Mouse (Mus musculus) A20 (cell line): ENCODE measurements at regions not wholly inside any gene's neighbourhood (a gene's known extent, or its start where the extent isn't known, plus 50 kb on each side); places are given as distances from the start of the nearest gene placed in this dataset.

Experiments
- DNase-seq: peaks from one replicate; pipeline ENCODE4 v3.0.0-alpha.2; 2011; ENCODE audit warnings: low read depth, low spot score

DNA sequence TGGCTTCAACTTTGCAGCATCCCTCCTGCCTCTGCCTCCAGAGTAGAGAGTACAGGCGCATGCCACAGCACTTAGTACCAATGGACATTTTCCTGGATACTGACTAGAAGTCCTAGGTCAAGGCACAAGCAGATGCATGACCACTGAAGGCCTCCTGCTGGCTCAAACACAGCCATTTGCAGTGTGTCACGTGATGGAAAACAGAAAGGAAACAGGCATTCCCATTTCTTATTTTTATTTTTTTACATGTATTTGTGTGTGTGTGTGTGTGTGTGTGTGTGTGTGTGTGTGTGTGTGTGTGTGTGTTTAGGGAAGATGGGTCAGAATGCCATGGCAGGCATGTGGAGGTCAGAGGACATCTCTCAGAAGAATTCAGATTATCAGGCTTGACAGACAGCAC lies 65.6 kb downstream of the Thap12 start:
- DNase-seq = no peak

DNA sequence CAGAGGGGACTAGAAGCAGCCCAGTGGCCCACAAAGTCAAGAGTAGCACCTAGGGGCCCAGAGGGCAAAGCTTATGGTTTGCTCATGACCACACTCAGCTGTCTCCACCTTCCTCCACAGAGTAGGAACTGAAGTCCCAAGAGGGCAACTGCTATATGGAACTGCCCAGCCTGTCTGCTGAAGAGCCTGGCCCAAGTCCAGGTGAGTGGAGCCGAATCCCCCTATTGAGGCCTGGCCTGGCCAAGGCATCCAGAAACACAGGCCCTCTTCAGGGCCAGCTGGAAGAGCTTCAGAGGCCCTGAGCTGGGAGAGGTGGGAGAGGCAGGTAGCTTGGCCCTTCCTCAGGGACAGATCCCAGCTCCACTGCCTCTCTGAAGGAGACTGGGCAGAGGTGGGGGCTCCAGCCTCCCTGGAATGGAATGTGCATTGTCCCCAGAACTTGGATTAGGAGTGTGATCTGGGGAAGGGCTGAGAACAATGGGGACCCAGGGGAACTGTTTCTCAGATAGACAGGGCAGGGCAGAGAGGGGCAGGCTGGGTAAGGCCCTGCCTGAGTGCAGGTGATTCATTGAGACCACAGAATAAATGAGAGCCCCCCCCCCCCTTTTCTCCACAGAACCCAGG lies 65.7 kb upstream of the Wnt11 start:
- DNase-seq = no peak

- no peak for DNase-seq
These were observed 64.5 kb upstream of the Wnt11 start for GRCm38 (mm10) chr7:98770257-98770890.

DNA sequence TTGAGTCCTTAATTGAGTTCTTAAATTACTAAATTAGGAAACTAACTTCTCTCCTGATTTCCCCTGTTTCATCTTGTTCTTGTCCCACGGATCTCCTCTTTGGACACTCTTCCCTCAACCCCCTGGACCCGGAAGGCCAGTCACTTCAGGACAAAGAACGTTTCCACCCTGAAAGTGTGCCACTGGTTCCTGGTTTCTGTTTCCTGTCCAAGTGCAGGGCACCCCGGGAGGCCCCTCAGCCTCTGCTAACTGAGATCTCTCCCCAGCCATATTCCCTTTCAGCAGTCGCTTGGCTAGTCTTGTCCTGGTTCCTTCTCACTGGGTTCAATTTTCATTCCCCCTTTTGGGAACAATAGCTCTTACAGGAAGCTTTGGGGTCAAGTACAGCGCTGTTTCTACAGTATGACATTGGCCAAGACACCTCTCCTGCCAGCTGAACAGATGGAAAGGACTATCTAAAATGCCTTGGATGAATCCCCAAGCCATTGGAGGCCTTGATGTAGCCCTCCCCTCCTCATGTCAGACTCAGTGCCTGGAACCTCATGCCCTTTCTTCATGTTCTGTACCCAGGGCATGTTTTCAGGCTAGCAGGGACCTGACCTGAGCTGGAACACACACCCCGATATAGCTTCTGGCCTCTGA lies 63.7 kb upstream of the Wnt11 start:
- DNase-seq = no peak

GRCm38 (mm10) chr7:98774597-98774996 lies 60.3 kb upstream of the Wnt11 start:
- peak; percentile 35 for DNase-seq

- no peak for DNase-seq
These were observed 59.9 kb upstream of the Wnt11 start for GRCm38 (mm10) chr7:98775031-98775430.

DNA sequence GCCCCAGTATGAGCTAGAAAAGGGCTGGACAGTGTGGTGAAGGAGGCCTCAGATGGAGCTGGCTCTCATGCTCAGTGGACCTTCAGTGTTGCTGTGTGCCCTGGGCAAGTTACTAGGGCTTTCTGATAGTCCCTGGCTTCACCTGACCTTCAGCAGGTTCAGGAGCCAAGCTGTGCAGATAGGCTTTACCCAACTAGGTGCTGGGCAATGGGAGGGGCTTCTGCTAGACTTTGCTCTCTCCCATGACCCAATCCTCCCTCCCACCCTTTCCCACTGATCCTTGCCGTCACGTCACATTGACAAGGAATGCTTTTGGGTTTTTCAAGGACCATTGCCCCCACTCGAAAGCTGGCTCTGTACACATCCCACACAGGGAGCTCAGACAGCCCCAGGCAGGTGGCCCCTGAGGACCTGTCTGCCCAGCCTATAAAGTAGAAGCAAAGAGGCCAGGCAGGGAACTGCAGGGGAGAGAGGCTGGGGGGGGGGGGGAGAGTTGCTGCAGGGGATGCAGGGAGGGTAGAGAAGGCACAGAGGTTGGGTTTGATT lies 57.5 kb upstream of the Wnt11 start:
- no peak for DNase-seq

DNA sequence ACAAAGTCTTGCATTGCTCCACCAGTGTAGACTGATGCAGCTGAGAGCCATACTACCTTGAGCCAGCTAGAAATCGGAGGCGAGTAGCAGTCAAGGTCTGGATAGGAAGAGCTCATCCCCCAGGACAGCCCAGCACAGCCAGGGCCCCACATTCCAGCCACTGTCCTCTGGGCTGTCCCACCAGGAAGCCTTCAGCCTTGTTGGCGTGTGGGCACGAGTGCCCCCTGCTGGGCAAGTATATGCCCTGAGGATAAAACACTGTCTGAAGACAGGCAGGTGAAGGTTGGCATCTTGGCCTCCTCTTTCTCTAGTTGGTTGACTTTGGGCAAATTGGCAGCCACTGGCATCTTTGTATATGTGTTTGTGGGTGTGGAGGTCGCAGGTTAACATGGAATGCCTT lies 56.0 kb upstream of the Wnt11 start:
- peak; percentile 64 for DNase-seq

DNA sequence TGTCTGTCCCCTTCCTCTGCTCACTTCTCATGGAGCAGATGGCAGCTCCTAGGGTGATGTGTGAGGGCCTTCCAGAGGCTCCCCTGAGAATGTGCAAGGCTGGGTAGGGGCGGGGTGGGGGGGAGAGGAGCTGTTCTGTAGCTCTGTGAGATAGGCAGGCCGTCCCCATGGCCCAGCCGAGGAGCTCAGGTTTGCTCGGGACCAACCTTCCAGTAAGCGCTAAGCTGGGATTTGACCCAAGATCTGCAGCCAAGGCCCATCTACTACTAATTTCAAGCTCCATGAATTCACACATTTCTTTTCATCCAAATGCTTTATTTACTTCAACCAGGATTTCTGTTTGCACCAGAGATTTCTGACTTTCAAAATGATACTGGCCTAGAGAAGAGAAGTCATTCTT lies 51.4 kb upstream of the Wnt11 start:
- DNase-seq = no peak

DNA sequence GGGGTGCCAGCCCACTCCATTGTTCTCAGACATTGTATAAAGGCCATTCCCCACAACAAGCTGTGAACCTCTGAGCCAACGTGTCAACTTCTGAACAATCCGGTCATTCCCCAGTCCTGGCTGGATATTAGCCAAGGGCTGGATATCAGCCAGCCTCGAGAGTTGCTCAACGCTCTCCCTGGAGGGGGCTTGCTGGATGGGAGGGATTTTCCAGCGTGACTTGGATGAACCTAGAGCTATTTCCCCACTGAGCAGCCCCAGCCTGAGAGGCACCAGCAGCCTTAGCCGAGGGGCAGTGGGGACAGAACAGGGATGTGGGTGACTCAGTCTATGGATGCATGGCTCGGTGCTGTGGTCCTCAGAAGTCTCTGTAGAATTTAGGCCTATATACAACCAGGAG lies 51.0 kb upstream of the Wnt11 start:
- no peak for DNase-seq

DNA sequence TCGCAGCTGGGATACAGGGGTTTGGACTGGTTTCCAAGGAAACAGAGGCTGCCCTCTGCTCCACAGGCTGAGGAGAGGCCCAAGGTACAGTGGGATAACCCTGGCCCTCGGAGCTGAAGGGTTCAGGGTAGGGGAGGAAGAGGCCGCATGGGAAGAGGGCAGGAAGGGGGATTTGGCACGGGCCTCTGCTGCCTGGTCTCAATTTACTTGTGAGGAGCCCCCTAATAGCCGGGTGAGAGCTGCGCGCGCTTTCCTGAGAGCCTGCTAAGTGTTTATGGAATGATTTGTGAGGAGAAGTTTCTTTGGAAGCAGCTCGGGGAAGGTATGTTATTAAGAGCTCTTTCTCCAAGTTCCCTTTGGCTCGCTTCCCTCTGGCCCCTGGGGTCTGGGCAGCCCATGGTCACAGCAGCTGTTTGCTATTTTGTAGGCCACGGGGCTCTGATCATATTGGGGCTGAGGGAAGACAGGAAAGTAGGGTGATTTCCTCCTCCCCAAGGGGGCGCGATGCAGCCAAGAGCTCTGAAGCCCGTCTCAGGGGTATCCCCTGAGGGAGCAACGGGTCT lies 50.5 kb upstream of the Wnt11 start:
- DNase-seq = no peak
